Mouse (Mus musculus): ENCODE measurements around the gene Rad9a.
A peak's percentile ranks its signal among the peaks of the same experiment; 100 is the strongest.

Gene Rad9a

DNA sequence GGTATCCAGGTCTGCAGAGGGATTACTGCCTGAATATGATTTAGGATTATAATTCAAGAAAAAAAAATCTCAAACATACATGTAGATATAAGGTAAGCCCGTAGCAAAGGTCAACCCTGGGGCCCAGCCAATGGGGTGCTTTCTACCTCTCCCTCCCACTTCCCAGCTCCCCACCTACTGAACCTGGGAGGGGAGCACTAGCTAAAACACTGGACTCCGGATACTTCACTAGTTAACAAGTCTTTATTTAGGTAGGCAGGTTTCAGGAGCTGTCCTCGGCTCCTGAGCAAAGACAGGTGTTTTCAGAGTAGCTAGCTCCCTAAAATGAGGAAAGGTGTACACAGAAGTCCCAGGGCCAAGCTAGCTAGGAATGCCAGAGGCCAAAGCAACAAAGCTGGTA lies 37.4 kb downstream of the Rad9a start:
- no peak for DNase-seq (ENCODE audit: low spot score)

DNA sequence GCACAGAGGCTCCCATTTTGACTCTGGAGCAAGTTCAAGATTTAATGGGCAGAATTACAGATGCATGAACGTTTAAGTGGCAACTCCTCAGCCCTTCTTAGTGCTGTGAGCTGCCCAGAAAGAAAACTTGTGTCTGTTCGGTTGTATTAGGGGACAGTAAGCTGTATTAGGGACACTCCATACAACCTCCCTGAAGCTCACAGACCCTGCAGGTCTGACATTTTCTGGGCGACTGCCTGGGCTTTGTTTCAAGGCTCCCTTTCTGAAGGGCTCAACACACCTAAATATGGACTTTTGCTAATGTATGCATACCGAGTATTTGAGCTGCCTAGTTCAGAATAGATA lies 37.9 kb downstream of the Rad9a start:
- DNase-seq (ENCODE audit: low spot score) = no peak

GRCm38 (mm10) chr19:4162646-4163542 lies 38.6 kb downstream of the Rad9a start, which contains the start of gene Rps6kb2:
TSS of gene Rps6kb2 (minus strand) at chr19:4163354.
- DNase-seq (ENCODE audit: low spot score) = peak; percentile 98

- DNase-seq (ENCODE audit: low spot score) = no peak
Observed at GRCm38 (mm10) chr19:4159049-4159448, 42.4 kb downstream of the Rad9a start.

DNA sequence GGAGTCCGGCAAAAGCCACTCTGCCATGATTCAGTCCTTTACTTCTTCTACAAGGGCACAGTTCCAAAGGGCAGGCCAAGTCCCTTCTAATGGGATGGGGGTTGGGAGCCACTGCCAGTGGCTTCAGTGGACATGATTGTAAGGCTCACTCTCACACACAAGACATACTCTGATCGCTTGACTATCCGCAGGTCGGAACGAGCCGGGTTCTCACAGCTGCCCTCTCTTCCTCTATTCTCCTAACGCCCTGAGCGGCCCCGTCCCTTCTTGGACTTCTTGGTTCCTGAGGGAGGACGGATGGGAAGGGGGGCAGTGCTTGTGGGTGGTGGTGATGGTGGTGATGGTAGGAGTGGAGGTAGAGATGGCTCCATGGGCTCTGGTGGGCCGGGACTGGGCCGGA lies 44.7 kb downstream of the Rad9a start:
- DNase-seq (ENCODE audit: low spot score) = no peak

GRCm38 (mm10) chr19:4156073-4156579 lies 45.3 kb downstream of the Rad9a start:
- DNase-seq (ENCODE audit: low spot score) = no peak

- peak; percentile 57 for DNase-seq (ENCODE audit: low spot score)
Observed at GRCm38 (mm10) chr19:4155223-4156072, 46.0 kb downstream of the Rad9a start.

DNA sequence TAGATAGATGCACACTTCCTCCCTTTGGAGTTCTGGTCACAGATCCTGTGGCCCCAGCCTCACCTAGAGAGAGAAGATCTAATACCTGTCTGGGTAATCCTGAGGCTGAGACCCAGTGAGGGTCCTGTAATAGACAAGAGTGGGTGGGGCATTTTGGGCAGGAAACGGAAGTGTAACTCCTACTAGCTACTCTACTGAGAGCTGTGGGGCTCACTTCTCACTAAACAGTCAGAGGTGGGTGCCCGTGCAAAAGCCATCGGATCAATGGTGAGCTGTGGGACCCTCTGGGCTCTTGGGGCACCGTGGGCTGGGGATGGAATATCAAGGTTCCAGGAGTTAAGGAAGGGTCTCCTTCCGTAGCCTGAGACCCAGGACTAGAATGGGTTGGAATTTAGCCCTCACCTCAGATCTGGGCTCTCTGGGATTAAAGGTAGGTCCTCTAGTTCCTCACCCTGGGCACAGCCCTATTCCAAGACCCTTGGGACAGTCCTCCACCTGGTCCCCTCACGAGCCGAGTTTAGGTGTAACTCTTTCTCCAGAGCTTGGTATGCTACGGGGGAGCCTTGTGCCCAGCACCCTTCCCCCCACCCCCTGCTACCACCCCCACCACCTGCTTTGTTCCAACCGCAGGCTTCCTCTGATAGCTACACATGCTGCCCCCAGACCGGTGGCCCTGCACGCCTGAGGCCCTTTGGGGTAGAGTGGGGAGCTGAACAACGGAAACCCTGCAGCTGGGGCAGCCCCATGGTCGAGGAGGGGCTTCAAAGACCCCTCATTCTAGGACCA lies 46.8 kb downstream of the Rad9a start:
- DNase-seq (ENCODE audit: low spot score) = no peak

DNA sequence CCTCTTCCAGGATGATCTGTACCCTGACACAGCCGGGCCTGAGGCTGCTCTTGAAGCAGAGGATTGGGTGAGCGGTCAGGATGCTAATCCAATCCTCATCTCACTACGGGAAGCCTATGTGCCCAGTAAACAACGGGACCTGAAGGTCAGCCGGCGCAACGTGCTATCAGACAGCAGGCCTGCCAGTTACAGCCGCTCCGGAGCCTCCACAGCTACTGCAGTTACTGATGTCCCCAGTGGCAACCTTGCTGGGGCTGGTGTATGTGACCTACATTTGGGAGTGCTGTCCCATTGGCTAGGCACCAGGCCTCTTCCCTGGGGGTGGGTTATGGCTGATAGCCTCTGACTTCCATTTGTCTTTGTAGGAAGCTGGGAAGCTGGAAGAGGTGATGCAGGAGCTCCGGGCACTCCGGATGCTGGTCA lies 48.2 kb downstream of the Rad9a start, which contains the start of gene Ptprcap:
Gene Ptprcap (plus strand): TSS at position 373 of the 423 bp plus-strand sequence.
- DNase-seq (ENCODE audit: low spot score) = no peak

DNA sequence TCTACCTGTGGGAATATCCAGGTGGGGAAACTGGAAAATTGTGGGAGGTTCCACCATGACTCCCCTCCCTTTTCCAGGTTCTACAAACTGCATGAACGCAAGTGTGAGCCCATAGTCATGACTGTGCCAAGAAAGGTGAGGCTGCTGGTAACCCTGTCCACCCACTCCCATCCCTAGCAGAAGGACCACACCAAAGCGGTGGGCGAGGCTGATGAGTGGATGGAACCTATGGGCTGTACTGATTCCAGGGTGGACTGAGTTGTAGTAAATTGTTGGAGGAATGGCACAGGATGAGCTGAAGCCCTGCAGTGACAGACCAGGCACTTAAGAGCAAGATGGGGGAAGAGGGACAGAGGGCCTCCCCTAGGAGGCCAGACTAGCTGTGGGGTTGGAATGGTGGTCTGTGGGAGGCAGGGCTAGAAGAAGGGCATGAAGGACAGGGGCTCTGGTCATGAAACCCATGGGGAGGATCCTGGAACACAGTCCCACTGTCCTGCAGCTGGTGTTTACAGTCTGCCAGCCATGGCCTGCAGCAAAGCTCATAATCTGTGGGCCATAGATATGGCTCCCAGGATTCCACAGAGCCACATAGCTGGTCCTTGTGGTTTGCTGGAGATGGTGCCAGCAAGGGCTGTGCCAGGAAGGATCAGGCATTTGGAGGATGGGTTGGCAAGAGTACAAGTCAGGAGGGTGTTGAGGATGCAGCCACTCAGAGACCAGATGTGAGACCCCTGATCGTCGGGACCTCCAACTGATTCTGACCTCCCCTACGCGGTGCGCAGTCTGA lies 48.8 kb downstream of the Rad9a start:
- DNase-seq (ENCODE audit: low spot score) = no peak

DNA sequence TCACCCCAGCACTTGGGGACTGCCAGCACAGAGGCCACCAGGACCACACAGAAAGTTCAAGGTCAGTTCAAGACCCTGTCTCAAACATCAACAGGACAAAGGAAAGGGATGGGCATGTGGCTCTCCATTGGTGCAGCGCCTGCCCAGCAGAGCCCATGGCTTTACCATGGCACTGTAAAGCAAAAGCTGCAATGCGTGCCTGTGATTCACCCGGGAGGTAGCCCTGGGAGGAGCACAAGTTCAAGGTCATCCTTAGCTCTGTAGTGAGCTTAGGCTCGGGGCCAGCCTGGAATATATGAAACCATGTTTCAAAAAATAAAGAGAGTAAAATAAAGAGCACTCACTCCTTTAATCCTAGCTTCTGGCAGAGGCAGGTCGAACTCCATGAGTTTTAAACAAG lies 49.6 kb downstream of the Rad9a start:
- no peak for DNase-seq (ENCODE audit: low spot score)

GRCm38 (mm10) chr19:4151488-4151860 lies 50.0 kb downstream of the Rad9a start:
- no peak for DNase-seq (ENCODE audit: low spot score)

DNA sequence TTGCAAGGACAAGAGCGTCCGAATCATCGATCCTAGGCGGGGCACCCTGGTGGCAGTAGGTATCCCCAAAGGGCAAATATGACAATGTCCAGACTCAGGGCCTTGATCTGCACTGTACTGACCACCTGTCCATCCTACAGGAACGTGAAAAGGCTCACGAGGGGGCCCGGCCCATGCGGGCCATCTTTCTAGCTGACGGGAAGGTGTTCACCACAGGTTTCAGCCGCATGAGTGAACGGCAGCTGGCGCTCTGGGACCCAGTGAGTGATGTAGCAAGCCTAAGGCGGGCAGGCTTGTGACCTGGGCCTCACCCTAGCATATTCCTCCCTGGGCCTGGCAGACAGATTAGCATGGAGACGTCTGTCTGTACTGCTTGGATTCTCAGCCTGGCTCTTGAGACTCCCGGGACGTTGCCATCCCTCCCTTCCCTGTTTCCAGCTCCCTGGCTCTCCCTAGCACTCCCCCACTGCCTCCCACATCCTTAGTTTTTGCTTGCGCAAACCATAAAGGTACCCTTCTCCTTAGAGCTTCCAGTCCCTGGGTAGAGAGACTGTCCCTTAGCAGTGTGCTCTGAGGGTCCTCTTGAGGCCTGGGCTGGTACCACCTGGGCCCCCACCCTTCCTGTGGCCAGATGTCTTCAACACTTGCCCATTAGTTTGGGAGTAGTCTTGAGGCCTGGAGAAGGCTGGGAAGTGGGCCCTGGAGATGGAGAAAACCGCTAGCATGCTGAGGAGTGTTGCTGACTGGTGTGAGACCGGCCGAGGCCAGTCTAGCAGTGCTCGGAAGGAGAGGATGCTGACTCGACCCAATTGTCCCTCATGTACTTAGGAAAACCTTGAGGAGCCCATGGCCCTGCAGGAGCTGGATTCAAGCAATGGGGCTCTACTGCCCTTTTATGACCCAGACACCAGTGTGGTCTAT lies 50.6 kb downstream of the Rad9a start:
- DNase-seq (ENCODE audit: low spot score) = no peak

GRCm38 (mm10) chr19:4149764-4150461 lies 51.5 kb downstream of the Rad9a start:
- no peak for DNase-seq (ENCODE audit: low spot score)

DNA sequence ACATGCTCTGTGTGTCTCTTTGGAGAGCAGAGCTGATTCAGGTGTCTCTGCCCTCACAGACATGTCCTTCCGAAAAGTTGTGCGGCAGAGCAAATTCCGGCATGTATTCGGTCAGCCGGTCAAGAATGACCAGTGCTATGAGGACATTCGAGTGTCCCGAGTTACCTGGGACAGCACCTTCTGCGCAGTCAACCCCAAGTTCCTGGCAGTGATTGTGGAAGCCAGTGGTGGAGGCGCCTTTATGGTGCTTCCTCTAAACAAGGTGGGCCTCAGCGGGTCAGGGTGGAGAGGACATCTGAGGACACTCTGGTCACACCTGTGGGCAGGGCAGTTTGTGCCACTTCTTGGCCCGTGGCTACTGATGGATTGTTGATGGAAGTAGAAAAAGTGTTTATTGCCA lies 52.2 kb downstream of the Rad9a start:
- DNase-seq (ENCODE audit: low spot score) = no peak

DNA sequence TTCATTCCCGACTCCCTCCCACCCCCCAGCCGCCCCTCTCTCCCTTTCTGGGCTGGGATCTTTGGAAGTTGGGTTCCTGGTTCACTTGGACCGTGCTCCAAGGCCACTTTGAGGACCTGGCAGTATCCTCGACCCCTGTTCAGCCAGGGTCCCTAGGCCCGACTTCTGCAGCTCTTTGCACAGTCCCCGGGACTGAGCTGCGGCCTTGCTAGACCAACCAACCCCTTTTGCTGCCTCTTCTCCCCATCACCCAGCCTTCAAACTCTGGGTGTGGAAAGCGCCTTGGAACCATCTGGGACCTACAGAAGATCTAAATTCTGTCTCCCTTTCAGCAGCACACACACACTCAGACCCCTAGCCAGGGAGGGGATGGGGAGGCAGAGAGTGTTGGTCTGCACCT lies 52.6 kb downstream of the Rad9a start:
- DNase-seq (ENCODE audit: low spot score) = no peak

GRCm38 (mm10) chr19:4148491-4148806 lies 53.0 kb downstream of the Rad9a start, which contains the start of gene Coro1b:
TSS of gene Coro1b (plus strand) at chr19:4148619.
- peak; percentile 97 for DNase-seq (ENCODE audit: low spot score)

GRCm38 (mm10) chr19:4147782-4148490 lies 53.5 kb downstream of the Rad9a start:
- peak; percentile 42 for DNase-seq (ENCODE audit: low spot score)

DNA sequence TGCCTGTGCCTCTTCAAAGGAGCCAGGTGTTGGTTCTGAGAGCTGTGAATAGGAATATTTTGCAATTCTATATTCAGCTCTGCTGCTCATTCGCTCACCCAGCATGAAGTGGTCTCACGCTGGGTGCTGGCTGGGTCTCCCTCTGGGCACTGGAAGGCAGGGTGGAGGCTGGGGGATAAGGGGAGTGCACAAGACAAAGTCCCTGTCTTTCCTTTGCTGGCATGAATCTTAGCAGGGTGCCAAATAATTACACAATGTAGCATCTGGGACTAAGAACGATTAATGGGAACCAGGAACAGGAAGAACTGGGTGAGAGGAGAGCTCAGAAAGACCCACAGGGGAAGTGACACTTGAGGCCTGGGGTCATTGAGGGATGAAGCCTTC lies 54.4 kb downstream of the Rad9a start:
- peak; percentile 90 for DNase-seq (ENCODE audit: low spot score)
